Mouse (Mus musculus): ENCODE data around the gene Cyb561d1.

DNA sequence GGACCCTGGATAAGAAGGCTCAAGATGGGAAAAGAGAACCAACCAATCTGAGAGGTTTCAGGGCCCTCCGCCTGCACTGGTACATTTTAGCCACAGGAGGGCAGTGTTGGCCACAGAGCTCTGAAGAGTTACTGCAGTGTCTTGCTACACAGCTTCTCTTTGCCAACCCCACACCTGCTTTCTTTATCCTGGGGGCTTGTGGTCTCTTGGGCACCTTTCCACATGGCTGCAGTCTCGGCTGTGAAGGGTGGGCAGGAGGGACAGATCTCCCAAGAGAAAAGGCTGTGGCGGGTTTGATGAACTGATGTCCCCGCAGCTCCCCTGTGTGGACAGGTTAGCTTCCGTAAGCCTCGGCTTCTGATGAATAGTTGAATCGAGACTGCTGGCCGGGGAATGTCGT lies 36.2 kb downstream of the Cyb561d1 start:
- TF ChIP-seq POLR2A (IDR thresholded peaks at IDR 0.05; ENCODE audit: borderline replicate concordance, extremely low read depth, insufficient read depth, insufficient read length, poor library complexity, severe bottlenecking), result no peak
- TF ChIP-seq CTCF (IDR thresholded peaks at IDR 0.05; ENCODE audit: borderline replicate concordance, extremely low read depth, insufficient read depth, insufficient read length), result peak; percentile 99

Measured in brain, embryonic 14.5 days (tissue).